Mouse (Mus musculus) midbrain, embryonic 11.5 days (tissue): Measurements from ENCODE around the gene Abcg3. TPM values are rescaled to one million over a fixed set of nuclear protein-coding genes. Genes with fewer than 3 reads are reported as not detected.

ENCODE experiments used
- ATAC-seq: fragments of 200-750 bp; cut with Nextera tagmentation; 2 replicates; pipeline ENCODE4 v1.8.0; 2017; ENCODE audit warnings: moderate TSS enrichment, moderate library complexity; ENCODE audit not compliant: low FRiP score
- DNase-seq: peaks from one replicate; pipeline ENCODE4 v3.0.0; 2015; ENCODE audit warnings: low spot score; ENCODE audit errors: missing footprints
- H3K27ac ChIP-seq: fragments of 300-500 bp; sonication (generic); 2 replicates; pipeline ENCODE4 v1.5.1; 2014; ENCODE audit warnings: low read depth, low read length
- H3K27me3 ChIP-seq: fragments of 300-500 bp; sonication (generic); 2 replicates; pipeline ENCODE4 v1.6.1; 2014; ENCODE audit warnings: mild to moderate bottlenecking, low read length, moderate library complexity, mixed read lengths; ENCODE audit not compliant: control insufficient read depth, insufficient read depth
- H3K36me3 ChIP-seq: fragments of 300-500 bp; sonication (generic); 2 replicates; pipeline ENCODE4 v1.6.1; 2014; ENCODE audit warnings: mild to moderate bottlenecking, low read length, moderate library complexity, mixed read lengths; ENCODE audit not compliant: control insufficient read depth, insufficient read depth
- H3K4me1 ChIP-seq: fragments of 300-500 bp; sonication (generic); 2 replicates; pipeline ENCODE4 v1.6.1; 2014; ENCODE audit warnings: low read length; ENCODE audit not compliant: control insufficient read depth, insufficient read depth
- H3K4me2 ChIP-seq: fragments of 300-500 bp; sonication (generic); 2 replicates; pipeline ENCODE4 v1.6.1; 2014; ENCODE audit warnings: mild to moderate bottlenecking, moderate library complexity
- H3K4me3 ChIP-seq: fragments of 300-500 bp; sonication (generic); 2 replicates; pipeline ENCODE4 v1.5.1; 2014; ENCODE audit warnings: low read depth, low read length
- H3K9ac ChIP-seq: fragments of 300-500 bp; sonication (generic); 2 replicates; pipeline ENCODE4 v1.6.1; 2014; ENCODE audit warnings: low read length
- H3K9me3 ChIP-seq: fragments of 300-500 bp; sonication (generic); 2 replicates; pipeline ENCODE4 v1.6.1; 2016; ENCODE audit warnings: low read length; ENCODE audit not compliant: control insufficient read depth
- WGBS: fragments of 180-500 bp; shearing (Covaris S2); extraction: QIAGEN DNeasy Blood & Tissue Kit; methylation state at CpG from one replicate; pipeline ENCODE4 v1.1.7; 2014; 5-methylcytosine and 5-hydroxymethylcytosine counted together
- polyA plus RNA-seq: library from polyadenylated mRNA; unstranded; fragments of >200 nt; fragmentation: Nextera tagmentation; extraction: Ambion mirVana; gene quantifications from 2 replicates; pipeline ENCODE4 v1.2.1, GENCODE M21; 2014

Abcg3 gene
- 0.45 and 0.51 TPM in 2 replicates for polyA plus RNA-seq

DNA sequence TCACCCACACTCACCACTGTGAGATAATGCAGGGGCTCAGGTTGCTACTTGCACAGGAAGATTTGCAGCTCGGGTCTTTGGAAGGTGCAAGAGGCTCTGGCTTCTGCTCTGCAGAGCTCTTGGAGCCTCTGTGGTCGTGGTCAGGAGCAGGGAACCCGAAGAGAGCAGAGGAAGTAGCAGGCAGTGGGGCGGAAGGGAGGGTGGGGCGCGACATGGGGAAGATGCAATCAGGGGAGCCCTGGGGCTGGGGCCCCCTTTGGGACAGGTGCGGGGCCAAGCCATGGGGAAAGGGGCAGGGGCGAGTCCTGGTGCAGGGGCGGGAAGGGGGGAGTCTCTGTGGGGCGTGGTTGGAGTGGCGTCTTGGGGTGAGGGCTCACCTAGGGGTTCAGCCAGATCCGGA, at the start of gene Abcg3:
Abcg3 (minus strand) TSS at position 184 of the 400 bp plus-strand sequence.
- WGBS = 31% methylated on average over 12 of the region's 12 CpGs
- no peak for ATAC-seq

GRCm38 (mm10) chr5:105012551-105012950, 30.0 kb upstream of the Abcg3 start:
- DNase-seq (no peak), ATAC-seq (no peak)
- Histone ChIP-seq H3K9ac (no peak overlapping the region), H3K9me3 (peaks cover 4% of the 10 kb centered on the region; the same call in 1 of the 2 replicates), H3K4me1 (no peaks in the 10 kb centered on the region), H3K4me2 (no peak overlapping the region), H3K27me3 (no peaks in the 10 kb centered on the region), H3K36me3 (no peaks in the 10 kb centered on the region), H3K4me3 (no peak overlapping the region), H3K27ac (no peak overlapping the region)
- WGBS = 87% methylated on average over 1 of the region's 1 CpGs

More for the DNA sequence above, at the start of gene Abcg3:
- no peak within 1 kb of the TSS for H3K27ac ChIP-seq
- no peak within 1 kb of the TSS for H3K9ac ChIP-seq
- H3K9me3 ChIP-seq = no peaks in the 10 kb centered on the region
- H3K4me1 ChIP-seq = no peaks in the 10 kb centered on the region
- H3K27me3 ChIP-seq = no peaks in the 10 kb centered on the region
- no peak for DNase-seq
- H3K36me3 ChIP-seq = no peaks in the 10 kb centered on the region
- H3K4me3 ChIP-seq = no peak within 1 kb of the TSS
- H3K4me2 ChIP-seq = no peak within 1 kb of the TSS

GRCm38 (mm10) chr5:105011570-105011969, 29.1 kb upstream of the Abcg3 start:
- Histone ChIP-seq H3K4me1 (no peaks in the 10 kb centered on the region), H3K36me3 (no peaks in the 10 kb centered on the region), H3K27me3 (no peaks in the 10 kb centered on the region), H3K9ac (no peak overlapping the region), H3K4me2 (no peak overlapping the region), H3K27ac (no peak overlapping the region), H3K4me3 (no peak overlapping the region), H3K9me3 (peaks cover 4% of the 10 kb centered on the region; the same call in 1 of the 2 replicates)
- ATAC-seq = no peak
- DNase-seq = no peak
- 88% methylated on average over 4 of the region's 4 CpGs for WGBS

DNA sequence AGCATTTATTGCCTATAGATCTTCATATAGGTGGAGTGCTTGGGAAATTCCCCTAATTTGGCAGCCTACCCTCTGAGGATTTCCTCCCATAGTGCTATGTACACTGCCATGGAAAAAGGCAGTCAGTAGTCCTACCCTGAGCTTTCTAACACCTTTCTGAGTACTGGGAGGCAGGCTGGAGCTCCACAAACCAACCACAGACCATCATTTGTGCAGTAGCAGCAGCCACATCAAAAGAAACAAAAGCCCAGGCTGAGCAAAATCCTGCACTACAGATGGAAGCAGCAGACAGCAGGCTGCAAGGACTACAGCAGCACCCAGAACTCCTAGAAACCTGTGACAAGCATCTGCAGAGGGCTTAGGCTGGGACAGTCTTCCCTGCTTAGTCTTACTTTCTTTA, 27.9 kb upstream of the Abcg3 start:
- Histone ChIP-seq H3K4me2 (no peak overlapping the region), H3K36me3 (no peaks in the 10 kb centered on the region), H3K9me3 (peaks cover 4% of the 10 kb centered on the region; the same call in 1 of the 2 replicates), H3K9ac (no peak overlapping the region), H3K27me3 (no peaks in the 10 kb centered on the region), H3K4me1 (no peaks in the 10 kb centered on the region), H3K4me3 (no peak overlapping the region), H3K27ac (no peak overlapping the region)
- ATAC-seq (no peak), DNase-seq (no peak)

DNA sequence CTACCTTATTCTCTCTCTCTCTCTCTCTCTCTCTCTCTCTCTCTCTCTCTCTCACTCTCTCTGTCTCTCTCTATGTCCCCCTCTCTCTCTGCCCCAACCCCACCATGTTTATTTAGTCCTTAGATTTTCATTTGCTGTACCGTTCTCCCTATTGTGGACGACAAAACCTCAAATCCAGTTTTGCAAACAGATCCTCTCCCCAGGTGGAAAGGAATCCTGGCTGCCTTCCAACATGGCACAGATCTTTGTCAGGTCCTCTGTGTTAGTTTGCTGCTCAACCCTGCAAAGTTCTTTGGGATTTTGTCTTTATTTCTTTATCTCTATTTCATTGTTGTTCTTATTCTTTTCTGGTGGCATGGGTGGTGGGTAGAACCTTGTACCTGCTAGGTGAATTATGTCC, 6.9 kb upstream of the Abcg3 start:
- Histone ChIP-seq H3K9ac (no peak overlapping the region), H3K4me2 (no peak overlapping the region), H3K4me1 (no peaks in the 10 kb centered on the region), H3K9me3 (no peaks in the 10 kb centered on the region), H3K4me3 (no peak overlapping the region), H3K27ac (no peak overlapping the region), H3K27me3 (no peaks in the 10 kb centered on the region), H3K36me3 (no peaks in the 10 kb centered on the region)
- ATAC-seq (no peak), DNase-seq (no peak)
- WGBS = 86% methylated on average over 2 of the region's 2 CpGs

DNA sequence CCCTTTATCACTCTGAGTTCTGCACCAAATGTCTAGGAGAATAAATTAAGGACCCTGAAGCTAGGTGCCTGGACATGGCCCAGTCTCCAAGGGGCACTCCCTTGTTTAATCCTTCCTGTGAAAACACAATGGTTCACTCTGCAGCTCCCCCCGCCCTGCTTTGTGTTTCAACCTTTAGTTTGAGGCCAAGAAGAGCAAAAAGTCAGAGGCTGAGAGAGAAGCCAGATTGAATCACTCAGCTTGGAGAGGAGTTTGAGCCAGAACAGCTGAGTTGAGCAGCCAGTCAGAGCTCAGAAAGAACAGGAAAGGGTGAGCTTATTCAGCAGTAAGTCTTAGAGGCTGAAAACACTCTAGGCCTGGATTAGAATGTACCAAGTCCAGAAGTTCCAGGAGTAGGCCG, 5.5 kb upstream of the Abcg3 start:
- H3K9ac ChIP-seq = no peak overlapping the region
- H3K27ac ChIP-seq = no peak overlapping the region
- H3K4me1 ChIP-seq = no peaks in the 10 kb centered on the region
- ATAC-seq (no peak), DNase-seq (no peak)
- no peaks in the 10 kb centered on the region for H3K36me3 ChIP-seq
- no peaks in the 10 kb centered on the region for H3K27me3 ChIP-seq
- H3K4me3 ChIP-seq = no peak overlapping the region
- WGBS = 63% methylated on average over 2 of the region's 2 CpGs
- H3K4me2 ChIP-seq = no peak overlapping the region
- no peaks in the 10 kb centered on the region for H3K9me3 ChIP-seq

DNA sequence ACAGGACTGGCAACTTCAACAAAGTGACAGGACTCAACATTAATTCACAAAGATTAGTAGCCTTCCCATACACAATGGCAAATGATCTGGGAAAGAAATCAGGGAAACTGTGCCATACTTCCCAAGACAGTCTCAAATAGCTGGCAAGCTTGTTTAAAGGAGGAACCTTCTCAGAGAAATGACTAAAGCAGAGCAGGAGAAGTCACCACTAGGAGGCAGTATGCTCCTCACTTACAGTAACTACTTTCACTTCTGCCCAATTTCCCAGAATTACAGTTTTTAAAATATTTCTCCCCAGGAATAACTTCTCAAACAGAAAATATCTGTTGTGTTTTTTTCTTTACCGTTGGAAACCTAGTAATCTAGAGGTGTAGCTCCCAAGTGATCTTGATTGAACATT, 4.2 kb upstream of the Abcg3 start:
- no peak overlapping the region for H3K4me2 ChIP-seq
- 57% methylated on average over 1 of the region's 1 CpGs for WGBS
- H3K27ac ChIP-seq = no peak overlapping the region
- no peaks in the 10 kb centered on the region for H3K36me3 ChIP-seq
- H3K4me3 ChIP-seq = no peak overlapping the region
- no peak for DNase-seq
- no peaks in the 10 kb centered on the region for H3K4me1 ChIP-seq
- no peak for ATAC-seq
- no peaks in the 10 kb centered on the region for H3K9me3 ChIP-seq
- H3K9ac ChIP-seq = no peak overlapping the region
- no peaks in the 10 kb centered on the region for H3K27me3 ChIP-seq

GRCm38 (mm10) chr5:104979040-104979513, 3.4 kb downstream of the Abcg3 start:
- no peak overlapping the region for H3K4me2 ChIP-seq

GRCm38 (mm10) chr5:104958141-104958793, 24.3 kb downstream of the Abcg3 start:
- H3K36me3 ChIP-seq = no peaks in the 10 kb centered on the region
- 84% methylated on average over 2 of the region's 2 CpGs for WGBS
- no peak overlapping the region for H3K27ac ChIP-seq
- DNase-seq (no peak), ATAC-seq (no peak)
- H3K4me1 ChIP-seq = no peaks in the 10 kb centered on the region
- no peak overlapping the region for H3K4me3 ChIP-seq
- no peak overlapping the region for H3K4me2 ChIP-seq
- H3K9me3 ChIP-seq = no peaks in the 10 kb centered on the region
- H3K9ac ChIP-seq = no peak overlapping the region
- no peaks in the 10 kb centered on the region for H3K27me3 ChIP-seq

More at GRCm38 (mm10) chr5:104979040-104979513, 3.4 kb downstream of the Abcg3 start:
- Histone ChIP-seq H3K27me3 (no peaks in the 10 kb centered on the region), H3K9me3 (no peaks in the 10 kb centered on the region), H3K9ac (no peak overlapping the region), H3K4me3 (no peak overlapping the region), H3K27ac (no peak overlapping the region), H3K36me3 (no peaks in the 10 kb centered on the region), H3K4me1 (no peaks in the 10 kb centered on the region)
- no peak for DNase-seq
- 70% methylated on average over 2 of the region's 2 CpGs for WGBS
- ATAC-seq = no peak
